Mouse (Mus musculus) stomach, postnatal 0 days (tissue): Measurements from ENCODE around the gene Pde2a.

Source experiments
- CTCF ChIP-seq: IDR thresholded peaks from 2 replicates; pipeline ENCODE4 v1.5.1; 2016; ENCODE audit warnings: antibody characterized with exemption, low read depth, mild to moderate bottlenecking, moderate library complexity
- EP300 ChIP-seq: optimal IDR thresholded peaks from 2 replicates; pipeline ENCODE3; 2016; ENCODE audit warnings: antibody characterized with exemption

GRCm38 (mm10) chr7:101476493-101476892 lies 55.0 kb downstream of the Pde2a start:
- TF ChIP-seq CTCF (no peak), EP300 (no peak)
